Mouse (Mus musculus) kidney, embryonic 15.5 days (tissue): ENCODE results near the gene Strada. TPM values are rescaled to one million over a fixed set of nuclear protein-coding genes. Genes with fewer than 3 reads are reported as not detected.
A peak's percentile ranks its signal among the peaks of the same experiment; 100 is the strongest.
"Not testable (repeated sequence)": the region's sequence is repeated elsewhere in the genome, so short reads cannot be mapped to it uniquely, and the experiment has no call there.

ENCODE experiments used
- ATAC-seq: fragments of 200-750 bp; cut with Nextera tagmentation; replicated peaks from 2 replicates; pipeline ENCODE4 v1.8.0; 2017; ENCODE audit warnings: moderate TSS enrichment; ENCODE audit not compliant: low FRiP score
- H3K27ac ChIP-seq: fragments of 300-500 bp; sonication (generic); 2 replicates; pipeline ENCODE4 v1.5.1; 2015; ENCODE audit warnings: mild to moderate bottlenecking, inconsistent platforms
- H3K27me3 ChIP-seq: fragments of 300-500 bp; sonication (generic); 2 replicates; pipeline ENCODE4 v1.6.1; 2015; ENCODE audit warnings: inconsistent platforms
- H3K36me3 ChIP-seq: fragments of 300-500 bp; sonication (generic); 2 replicates; pipeline ENCODE4 v1.6.1; 2015; ENCODE audit warnings: inconsistent platforms
- H3K4me1 ChIP-seq: fragments of 300-500 bp; sonication (generic); 2 replicates; pipeline ENCODE4 v1.6.1; 2015; ENCODE audit warnings: inconsistent platforms
- H3K4me2 ChIP-seq: fragments of 300-500 bp; sonication (generic); 2 replicates; pipeline ENCODE4 v1.6.1; 2015; ENCODE audit warnings: moderate library complexity, mild to moderate bottlenecking, inconsistent platforms
- H3K4me3 ChIP-seq: fragments of 300-500 bp; sonication (generic); replicated peaks from 2 replicates; pipeline ENCODE4 v1.5.1; 2015; ENCODE audit warnings: mild to moderate bottlenecking, inconsistent platforms
- H3K9ac ChIP-seq: fragments of 300-500 bp; sonication (generic); 2 replicates; pipeline ENCODE4 v1.6.1; 2015; ENCODE audit warnings: mild to moderate bottlenecking, inconsistent platforms
- H3K9me3 ChIP-seq: fragments of 300-500 bp; sonication (generic); replicated peaks from 2 replicates; pipeline ENCODE4 v1.6.1; 2016; ENCODE audit warnings: inconsistent platforms
- whole genome bisulfite sequencing: fragments of 180-500 bp; shearing (Covaris S2); methylation state at CpG from one replicate; pipeline ENCODE4 v1.1.7; 2015; ENCODE audit warnings: mixed read lengths; 5-methylcytosine and 5-hydroxymethylcytosine counted together
- polyA plus RNA-seq: library from polyadenylated mRNA; unstranded; fragments of >200 nt; fragmentation: Nextera tagmentation; extraction: Ambion mirVana; gene quantifications from 2 replicates; pipeline ENCODE4 v1.2.1, GENCODE M21; 2015

Gene Strada
- polyA plus RNA-seq, 1 experiment from 2014 or later: 31.5 TPM

DNA sequence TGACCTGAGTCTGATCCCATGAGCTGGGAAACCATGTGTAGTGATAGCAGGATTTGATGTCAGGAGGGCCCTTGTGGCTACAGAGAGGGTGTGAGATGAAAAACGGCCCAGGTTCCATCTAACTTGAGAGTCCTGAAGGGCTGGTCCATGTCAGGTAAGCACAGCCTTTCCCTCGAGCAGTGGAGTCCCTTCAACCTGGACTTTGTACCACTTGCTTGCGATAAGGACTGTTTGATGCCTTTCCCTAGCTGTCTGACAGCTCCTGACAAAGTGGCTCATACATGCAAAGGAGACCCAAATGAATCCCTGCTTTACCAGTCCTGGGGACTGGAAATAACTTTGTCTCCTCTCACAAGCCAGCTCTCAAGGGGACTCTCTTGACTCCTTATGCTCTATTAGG lies 50.7 kb downstream of the Strada start:
- ATAC-seq: no peak
- Histone ChIP-seq H3K4me3 (no peak overlapping the region), H3K36me3 (peaks cover 98% of the 10 kb centered on the region)

DNA sequence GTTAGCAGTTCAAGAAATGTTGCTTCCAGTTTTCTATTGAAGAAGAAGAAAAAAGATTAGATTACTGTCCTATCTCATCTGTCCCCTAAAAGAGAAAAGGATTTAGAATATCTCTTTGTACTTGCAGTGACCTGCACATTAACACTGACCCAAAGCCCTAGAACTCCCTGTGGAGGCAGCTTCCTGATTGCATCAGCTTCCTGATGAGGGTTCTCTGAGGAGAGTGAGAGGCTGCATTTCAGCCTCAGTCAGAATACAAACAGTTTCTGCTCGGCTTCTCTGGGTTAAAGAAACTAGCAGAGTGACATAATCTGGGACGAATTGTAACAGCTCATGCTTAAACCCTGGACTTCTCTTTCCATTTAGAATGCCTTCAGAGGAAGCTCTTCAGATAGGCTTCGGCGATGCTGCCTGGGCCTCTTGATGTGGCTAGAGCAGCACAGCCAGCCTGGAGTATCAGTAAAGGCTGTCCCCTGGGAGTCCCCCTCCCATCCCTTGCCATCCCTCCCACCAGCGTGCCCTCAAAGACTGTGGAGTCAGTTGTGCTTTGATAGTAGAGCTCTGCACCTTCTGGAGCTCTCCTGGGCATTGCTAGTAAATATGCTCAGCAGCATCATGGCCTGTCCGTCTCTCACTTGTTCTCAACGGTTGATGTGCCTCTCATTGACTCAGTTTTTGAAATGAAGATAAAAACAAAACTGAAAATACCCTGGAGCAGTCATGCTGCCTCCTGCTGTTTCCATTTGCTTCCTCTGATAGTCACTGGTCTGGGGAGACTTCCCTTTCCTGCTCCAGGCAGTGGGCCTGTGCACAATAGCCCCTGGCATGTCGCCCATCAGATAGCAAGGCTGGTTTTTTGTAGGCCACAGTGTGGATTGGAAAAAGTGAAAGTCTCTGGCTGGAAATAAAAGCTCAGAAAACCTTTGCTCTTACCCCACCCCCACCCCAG lies 67.1 kb downstream of the Strada start:
- Histone ChIP-seq H3K9ac (no peak overlapping the region), H3K4me3 (no peak overlapping the region)

More for the DNA sequence above, 50.7 kb downstream of the Strada start:
- Histone ChIP-seq H3K27ac (no peak overlapping the region), H3K9ac (no peak overlapping the region), H3K4me1 (0 out of 2 replicates have a peak, but pooled peaks cover under 1% of the 10 kb centered on the region), H3K9me3 (no peaks in the 10 kb centered on the region), H3K4me2 (no peak overlapping the region), H3K27me3 (no peaks in the 10 kb centered on the region)
- 90% methylated on average over 3 of the region's 3 CpGs for WGBS

DNA sequence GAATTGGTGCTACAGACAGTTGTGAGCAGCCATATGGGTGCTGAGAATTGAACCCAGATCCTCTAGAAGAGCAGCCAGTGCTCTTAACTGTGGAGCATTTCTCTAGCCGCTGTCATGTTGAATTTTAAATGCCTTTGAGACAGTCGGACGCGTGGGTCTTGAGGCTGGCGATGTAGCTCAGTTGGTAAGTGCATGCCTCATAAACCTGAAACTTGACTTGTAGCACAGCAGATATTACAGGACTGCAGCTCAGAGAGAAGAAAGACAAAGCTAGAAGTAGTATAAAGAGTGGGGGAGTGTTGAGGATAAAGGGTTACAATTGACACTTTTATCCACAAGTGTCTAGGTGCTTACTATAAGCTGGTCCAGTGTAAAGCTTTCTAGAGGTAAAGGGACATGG lies 69.5 kb downstream of the Strada start:
- Histone ChIP-seq H3K4me1 (peaks cover 12% of the 10 kb centered on the region), H3K27ac (no peak overlapping the region), H3K9ac (no peak overlapping the region), H3K4me2 (no peak overlapping the region), H3K36me3 (peaks cover 54% of the 10 kb centered on the region), H3K9me3 (no peaks in the 10 kb centered on the region), H3K4me3 (no peak overlapping the region), H3K27me3 (no peaks in the 10 kb centered on the region)
- no peak for ATAC-seq
- 67% methylated on average over 5 of the region's 5 CpGs for WGBS

More for the DNA sequence above, 67.1 kb downstream of the Strada start:
- peak; percentile 78; the same call in 1 of the 2 replicates for ATAC-seq
- H3K36me3 ChIP-seq: peaks cover 43% of the 10 kb centered on the region
- 36% methylated on average over 8 of the region's 8 CpGs for WGBS
- H3K9me3 ChIP-seq: no peaks in the 10 kb centered on the region
- H3K27ac ChIP-seq: peak overlapping the region; percentile 92
- peaks cover 12% of the 10 kb centered on the region for H3K4me1 ChIP-seq
- no peaks in the 10 kb centered on the region for H3K27me3 ChIP-seq
- H3K4me2 ChIP-seq: peak overlapping the region; percentile 42

DNA sequence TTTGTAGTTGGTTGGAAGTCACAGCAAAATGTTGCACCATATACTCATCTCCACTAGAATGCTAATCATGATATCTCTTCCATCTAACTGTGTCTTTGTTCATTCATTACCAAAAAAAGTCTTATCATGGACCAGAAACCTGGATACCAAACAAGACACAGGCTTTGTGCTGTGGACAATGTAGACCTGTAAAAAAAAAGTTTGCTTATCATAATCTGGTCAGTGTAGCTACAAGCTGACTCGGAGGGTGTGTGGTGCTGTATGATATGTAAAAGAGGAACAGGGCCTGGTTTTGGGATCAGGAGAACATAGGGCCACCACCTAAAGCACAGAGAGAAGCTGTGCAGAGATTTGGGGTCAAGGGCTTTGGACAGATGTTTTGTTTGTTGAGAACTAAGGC lies 72.5 kb downstream of the Strada start:
- H3K4me3 ChIP-seq: no peak overlapping the region

DNA sequence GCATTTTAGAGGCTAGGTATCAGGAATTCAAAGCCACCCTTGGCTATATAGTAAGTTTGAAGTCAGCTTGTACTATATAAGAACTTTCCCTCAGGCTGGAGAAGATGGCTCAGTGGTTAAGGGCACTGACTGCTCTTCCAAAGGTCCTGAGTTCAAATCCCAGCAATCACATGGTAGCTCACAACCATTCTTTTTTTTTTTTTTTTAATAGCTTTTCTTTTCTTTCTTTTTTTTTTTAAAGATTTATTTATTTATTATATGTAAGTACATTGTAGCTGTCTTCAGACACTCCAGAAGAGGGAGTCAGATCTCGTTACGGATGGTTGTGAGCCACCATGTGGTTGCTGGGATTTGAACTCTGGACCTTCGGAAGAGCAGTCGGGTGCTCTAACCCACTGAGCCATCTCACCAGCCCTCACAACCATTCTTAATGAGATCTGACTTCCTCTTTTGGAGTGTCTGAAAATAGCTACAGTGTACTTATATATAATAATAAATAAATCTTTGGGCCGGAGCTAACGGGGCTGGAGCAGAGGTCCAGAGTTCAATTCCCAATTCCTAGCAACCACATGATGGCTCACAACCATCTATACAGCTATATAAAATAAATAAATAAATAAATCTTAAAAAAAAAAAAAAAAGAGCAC lies 75.1 kb downstream of the Strada start:
- not testable (repeated sequence) for ATAC-seq, H3K27ac ChIP-seq, H3K27me3 ChIP-seq, H3K9me3 ChIP-seq, H3K4me2 ChIP-seq, H3K4me3 ChIP-seq, H3K4me1 ChIP-seq, H3K9ac ChIP-seq
- peaks cover 78% of the 10 kb centered on the region for H3K36me3 ChIP-seq
- WGBS: 91% methylated on average over 6 of the region's 6 CpGs

More for the DNA sequence above, 72.5 kb downstream of the Strada start:
- no peaks in the 10 kb centered on the region for H3K4me1 ChIP-seq
- H3K36me3 ChIP-seq: peaks cover 58% of the 10 kb centered on the region
- H3K9ac ChIP-seq: no peak overlapping the region
- 92% methylated on average over 1 of the region's 1 CpGs for WGBS
- H3K4me2 ChIP-seq: no peak overlapping the region
- H3K27ac ChIP-seq: no peak overlapping the region
- ATAC-seq: no peak
- H3K27me3 ChIP-seq: no peaks in the 10 kb centered on the region
- H3K9me3 ChIP-seq: no peaks in the 10 kb centered on the region

DNA sequence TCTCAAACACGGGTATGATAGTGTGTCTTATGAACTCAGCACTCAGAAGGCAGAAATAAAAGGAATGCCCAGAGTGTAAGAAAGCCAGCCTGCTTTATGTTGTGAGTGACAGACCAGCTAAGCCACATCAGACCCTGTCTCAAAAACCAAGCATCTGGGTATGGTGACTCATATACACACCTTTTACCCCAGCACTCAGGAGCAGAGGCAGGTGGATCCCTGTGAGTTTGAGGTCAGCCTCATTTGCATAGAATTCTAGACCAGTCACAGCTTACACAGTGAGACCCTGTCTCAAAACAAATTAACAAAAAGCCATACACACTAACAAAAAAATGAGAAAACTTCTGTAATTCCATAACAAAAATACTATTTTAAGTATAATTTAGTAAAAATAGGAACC lies 76.1 kb downstream of the Strada start:
- Histone ChIP-seq H3K4me2 (no peak overlapping the region), H3K9me3 (no peaks in the 10 kb centered on the region), H3K4me3 (no peak overlapping the region), H3K27me3 (no peaks in the 10 kb centered on the region), H3K4me1 (no peaks in the 10 kb centered on the region), H3K36me3 (peaks cover 87% of the 10 kb centered on the region), H3K9ac (no peak overlapping the region), H3K27ac (no peak overlapping the region)
- ATAC-seq: no peak
- WGBS: 91% methylated on average over 1 of the region's 1 CpGs

DNA sequence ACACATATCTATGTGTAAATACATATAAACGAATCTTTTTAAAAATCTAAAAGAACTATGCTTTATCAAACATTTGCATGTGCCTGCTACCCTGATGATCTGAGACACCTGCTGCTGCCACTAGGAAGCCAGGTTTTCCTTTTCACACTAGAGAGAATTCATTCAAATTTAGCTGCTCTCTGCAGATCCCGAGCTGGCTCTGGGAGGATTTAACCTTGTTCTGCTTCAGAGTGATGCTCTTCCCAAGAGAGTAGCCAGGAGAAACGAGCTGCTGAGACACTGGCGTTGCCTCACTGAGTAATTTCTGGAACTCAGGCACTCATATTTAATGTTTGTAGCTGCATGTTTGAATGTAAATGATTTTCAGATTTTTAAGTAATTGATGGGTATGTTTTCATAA lies 77.2 kb downstream of the Strada start:
- H3K4me1 ChIP-seq: no peaks in the 10 kb centered on the region
- H3K36me3 ChIP-seq: peaks cover 83% of the 10 kb centered on the region
- no peaks in the 10 kb centered on the region for H3K9me3 ChIP-seq
- H3K27me3 ChIP-seq: no peaks in the 10 kb centered on the region
- H3K9ac ChIP-seq: no peak overlapping the region
- no peak overlapping the region for H3K27ac ChIP-seq
- no peak overlapping the region for H3K4me3 ChIP-seq
- 81% methylated on average over 4 of the region's 4 CpGs for WGBS
- no peak overlapping the region for H3K4me2 ChIP-seq
- ATAC-seq: no peak

DNA sequence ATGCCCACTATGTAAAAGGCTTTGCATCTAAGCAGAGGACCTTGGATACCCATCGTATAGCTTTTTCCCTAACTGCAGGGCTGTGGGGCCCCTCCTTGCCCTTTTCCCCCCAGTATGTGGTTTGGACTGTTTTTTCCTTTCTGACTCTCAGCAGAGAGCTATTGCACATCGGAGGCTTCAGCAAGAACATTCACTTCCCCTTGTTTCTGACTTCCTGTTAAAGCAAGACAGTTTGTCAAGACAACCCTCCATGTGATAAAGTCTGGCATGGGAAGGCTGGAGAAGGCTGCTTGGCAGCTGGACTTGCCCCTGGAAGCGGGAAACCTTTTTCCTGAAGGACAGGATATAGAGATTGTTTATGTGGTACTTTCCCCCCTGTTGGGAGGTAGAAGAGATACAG lies 79.2 kb downstream of the Strada start:
- Histone ChIP-seq H3K27me3 (no peaks in the 10 kb centered on the region), H3K4me1 (no peaks in the 10 kb centered on the region), H3K36me3 (peaks cover 83% of the 10 kb centered on the region), H3K27ac (peak overlapping the region; percentile 51), H3K4me3 (no peak overlapping the region), H3K4me2 (no peak overlapping the region), H3K9me3 (no peaks in the 10 kb centered on the region), H3K9ac (no peak overlapping the region)
- 82% methylated on average over 3 of the region's 3 CpGs for WGBS
- ATAC-seq: no peak

DNA sequence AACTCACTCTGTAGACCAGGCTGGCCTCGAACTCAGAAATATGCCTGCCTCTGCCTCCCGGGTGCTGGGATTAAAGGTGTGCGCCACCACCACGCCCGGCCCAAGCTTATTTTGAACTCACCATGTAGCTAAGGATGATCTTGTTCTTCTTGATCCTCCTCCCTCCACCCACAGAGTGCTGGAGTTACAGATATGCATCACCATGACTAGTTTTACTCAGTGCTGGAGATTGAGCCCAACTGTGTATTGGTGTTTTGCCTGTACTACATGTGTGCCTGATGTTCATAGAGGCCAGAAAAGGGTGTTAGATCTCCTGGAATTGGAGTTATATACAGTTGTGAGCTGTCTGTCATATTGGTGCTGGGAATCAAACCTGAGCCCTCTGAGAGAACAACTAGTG lies 79.7 kb downstream of the Strada start:
- ATAC-seq: no peak
- H3K36me3 ChIP-seq: peaks cover 87% of the 10 kb centered on the region
- 86% methylated on average over 5 of the region's 5 CpGs for WGBS

More for the DNA sequence above, 79.7 kb downstream of the Strada start:
- no peaks in the 10 kb centered on the region for H3K4me1 ChIP-seq
- no peak overlapping the region for H3K4me2 ChIP-seq
- H3K27me3 ChIP-seq: no peaks in the 10 kb centered on the region
- peak overlapping the region; percentile 51 for H3K27ac ChIP-seq
- no peak overlapping the region for H3K4me3 ChIP-seq
- no peak overlapping the region for H3K9ac ChIP-seq
- H3K9me3 ChIP-seq: no peaks in the 10 kb centered on the region

Other genes starting within 250 kb of the Strada start
- gene Cyb561, start 248.8 kb downstream of the Strada start, polyA plus RNA-seq: 28.9 and 39.8 TPM in 2 replicates
- 9.8 and 11.1 TPM in 2 replicates for gene Ace, start 234.2 kb downstream of the Strada start, polyA plus RNA-seq
- not detected in 2 replicates for gene Ace3, start 207.5 kb downstream of the Strada start, polyA plus RNA-seq
- gene Kcnh6, start 194.0 kb downstream of the Strada start, polyA plus RNA-seq: 0.26 and 0.39 TPM in 2 replicates
- gene Dcaf7, start 165.3 kb downstream of the Strada start, polyA plus RNA-seq: 62.9 and 67.4 TPM in 2 replicates
- gene Taco1, start 136.1 kb downstream of the Strada start, polyA plus RNA-seq: 11.4 and 12.1 TPM in 2 replicates
- gene Map3k3, start 117.6 kb downstream of the Strada start, polyA plus RNA-seq: 22.1 and 24.3 TPM in 2 replicates
- not detected in 2 replicates for gene Gm10840, start 41.3 kb downstream of the Strada start, polyA plus RNA-seq
- gene Limd2, start 41.3 kb downstream of the Strada start, polyA plus RNA-seq: 201 and 217 TPM in 2 replicates
- gene Ccdc47, start 14.2 kb upstream of the Strada start, polyA plus RNA-seq: 85.4 and 89.5 TPM in 2 replicates
- gene Ddx42, start 14.8 kb upstream of the Strada start, polyA plus RNA-seq: 75.9 and 77.8 TPM in 2 replicates
- gene Ftsj3, start 53.9 kb upstream of the Strada start, polyA plus RNA-seq: 64.3 and 70.2 TPM in 2 replicates
- 303 and 306 TPM in 2 replicates for gene Psmc5, start 54.0 kb upstream of the Strada start, polyA plus RNA-seq
- 57.8 and 59.0 TPM in 2 replicates for gene Smarcd2, start 70.8 kb upstream of the Strada start, polyA plus RNA-seq
- 0.65 and 0.82 TPM in 2 replicates for gene Tcam1, start 74.5 kb upstream of the Strada start, polyA plus RNA-seq
- not detected in 2 replicates for gene Gh, start 99.7 kb upstream of the Strada start, polyA plus RNA-seq
- gene Cd79b, start 112.6 kb upstream of the Strada start, polyA plus RNA-seq: 6.8 and 7.3 TPM in 2 replicates
- 0.42 and 0.75 TPM in 2 replicates for gene Scn4a, start 151.1 kb upstream of the Strada start, polyA plus RNA-seq
- 0.23 and 0.60 TPM in 2 replicates for gene Prr29, start 163.3 kb upstream of the Strada start, polyA plus RNA-seq
- 68.9 and 75.5 TPM in 2 replicates for gene Icam2, start 185.9 kb upstream of the Strada start, polyA plus RNA-seq